Mouse (Mus musculus): Measurements from ENCODE around the gene Psma5. TPM values are rescaled to one million over a fixed set of nuclear protein-coding genes. Genes with fewer than 3 reads are reported as not detected.

The Psma5 gene
- polyA plus RNA-seq, 1 experiment from 2014 or later, result 327 TPM

GRCm38 (mm10) chr3:108313138-108313537 is 56.4 kb downstream of the Psma5 start:
- no peak overlapping the region for H3K4me3 ChIP-seq (ENCODE audit: low read length)
- H3K27me3 ChIP-seq (ENCODE audit: control insufficient read depth, insufficient read depth, low read length), result no peaks in the 10 kb centered on the region
- no peak overlapping the region for H3K9ac ChIP-seq (ENCODE audit: low read depth, low read length)
- 92% methylated on average over 4 of the region's 4 CpGs for WGBS
- no peaks in the 10 kb centered on the region for H3K9me3 ChIP-seq (ENCODE audit: control insufficient read depth, low read length)
- no peak overlapping the region for H3K4me2 ChIP-seq (replicated peaks; ENCODE audit: low read depth, low read length)
- H3K4me1 ChIP-seq (ENCODE audit: control insufficient read depth, insufficient read depth, low read length), result no peaks in the 10 kb centered on the region
- 0 out of 2 replicates have a peak, but pooled peaks cover 4% of the 10 kb centered on the region for H3K36me3 ChIP-seq (ENCODE audit: control insufficient read depth, insufficient read depth, low read length)
- ATAC-seq (ENCODE audit: low FRiP score, low TSS enrichment), result no peak
- no peak overlapping the region for H3K27ac ChIP-seq (ENCODE audit: low read depth, low read length)

- Histone ChIP-seq H3K4me3 (ENCODE audit: low read length) (no peak overlapping the region), H3K9ac (ENCODE audit: low read depth, low read length) (no peak overlapping the region), H3K9me3 (ENCODE audit: control insufficient read depth, low read length) (no peaks in the 10 kb centered on the region), H3K36me3 (ENCODE audit: control insufficient read depth, insufficient read depth, low read length) (0 out of 2 replicates have a peak, but pooled peaks cover 4% of the 10 kb centered on the region), H3K4me2 (replicated peaks; ENCODE audit: low read depth, low read length) (no peak overlapping the region), H3K27me3 (ENCODE audit: control insufficient read depth, insufficient read depth, low read length) (no peaks in the 10 kb centered on the region), H3K27ac (ENCODE audit: low read depth, low read length) (no peak overlapping the region), H3K4me1 (ENCODE audit: control insufficient read depth, insufficient read depth, low read length) (no peaks in the 10 kb centered on the region)
- ATAC-seq (ENCODE audit: low FRiP score, low TSS enrichment), result no peak
- WGBS, result 55% methylated on average over 8 of the region's 8 CpGs
These were observed 57.4 kb downstream of the Psma5 start for GRCm38 (mm10) chr3:108314038-108314675.

GRCm38 (mm10) chr3:108318517-108318916 is 61.8 kb downstream of the Psma5 start:
- Histone ChIP-seq H3K9ac (ENCODE audit: low read depth, low read length) (no peak overlapping the region), H3K4me2 (replicated peaks; ENCODE audit: low read depth, low read length) (no peak overlapping the region), H3K36me3 (ENCODE audit: control insufficient read depth, insufficient read depth, low read length) (no peaks in the 10 kb centered on the region), H3K4me1 (ENCODE audit: control insufficient read depth, insufficient read depth, low read length) (no peaks in the 10 kb centered on the region), H3K27ac (ENCODE audit: low read depth, low read length) (no peak overlapping the region), H3K9me3 (ENCODE audit: control insufficient read depth, low read length) (no peaks in the 10 kb centered on the region), H3K4me3 (ENCODE audit: low read length) (no peak overlapping the region), H3K27me3 (ENCODE audit: control insufficient read depth, insufficient read depth, low read length) (no peaks in the 10 kb centered on the region)
- 72% methylated on average over 2 of the region's 2 CpGs for whole genome bisulfite sequencing
- ATAC-seq (ENCODE audit: low FRiP score, low TSS enrichment), result no peak

- WGBS, result 79% methylated on average over 4 of the region's 4 CpGs
- no peak overlapping the region for H3K9ac ChIP-seq (ENCODE audit: low read depth, low read length)
- no peaks in the 10 kb centered on the region for H3K9me3 ChIP-seq (ENCODE audit: control insufficient read depth, low read length)
- no peak overlapping the region for H3K27ac ChIP-seq (ENCODE audit: low read depth, low read length)
- ATAC-seq (ENCODE audit: low FRiP score, low TSS enrichment), result no peak
- H3K36me3 ChIP-seq (ENCODE audit: control insufficient read depth, insufficient read depth, low read length), result peaks cover 6% of the 10 kb centered on the region; the same call in 1 of the 2 replicates
- H3K4me3 ChIP-seq (ENCODE audit: low read length), result no peak overlapping the region
- H3K4me1 ChIP-seq (ENCODE audit: control insufficient read depth, insufficient read depth, low read length), result no peaks in the 10 kb centered on the region
- no peak overlapping the region for H3K4me2 ChIP-seq (replicated peaks; ENCODE audit: low read depth, low read length)
- H3K27me3 ChIP-seq (ENCODE audit: control insufficient read depth, insufficient read depth, low read length), result no peaks in the 10 kb centered on the region
These were observed 64.9 kb downstream of the Psma5 start for GRCm38 (mm10) chr3:108321671-108322070.

GRCm38 (mm10) chr3:108322136-108322535 is 65.4 kb downstream of the Psma5 start:
- no peak for ATAC-seq (ENCODE audit: low FRiP score, low TSS enrichment)

GRCm38 (mm10) chr3:108322962-108323361 is 66.2 kb downstream of the Psma5 start:
- no peaks in the 10 kb centered on the region for H3K4me1 ChIP-seq (ENCODE audit: control insufficient read depth, insufficient read depth, low read length)
- no peaks in the 10 kb centered on the region for H3K9me3 ChIP-seq (ENCODE audit: control insufficient read depth, low read length)
- 79% methylated on average over 3 of the region's 3 CpGs for WGBS
- no peak overlapping the region for H3K9ac ChIP-seq (ENCODE audit: low read depth, low read length)
- H3K4me2 ChIP-seq (replicated peaks; ENCODE audit: low read depth, low read length), result no peak overlapping the region
- no peak for ATAC-seq (ENCODE audit: low FRiP score, low TSS enrichment)
- peaks cover 12% of the 10 kb centered on the region; the same call in 1 of the 2 replicates for H3K36me3 ChIP-seq (ENCODE audit: control insufficient read depth, insufficient read depth, low read length)
- H3K4me3 ChIP-seq (ENCODE audit: low read length), result no peak overlapping the region
- no peaks in the 10 kb centered on the region for H3K27me3 ChIP-seq (ENCODE audit: control insufficient read depth, insufficient read depth, low read length)
- no peak overlapping the region for H3K27ac ChIP-seq (ENCODE audit: low read depth, low read length)

More at GRCm38 (mm10) chr3:108322136-108322535, 65.4 kb downstream of the Psma5 start:
- no peak overlapping the region for H3K4me2 ChIP-seq (replicated peaks; ENCODE audit: low read depth, low read length)
- peaks cover 6% of the 10 kb centered on the region; the same call in 1 of the 2 replicates for H3K36me3 ChIP-seq (ENCODE audit: control insufficient read depth, insufficient read depth, low read length)
- H3K27me3 ChIP-seq (ENCODE audit: control insufficient read depth, insufficient read depth, low read length), result no peaks in the 10 kb centered on the region
- no peak overlapping the region for H3K27ac ChIP-seq (ENCODE audit: low read depth, low read length)
- WGBS, result 87% methylated on average over 4 of the region's 4 CpGs
- no peak overlapping the region for H3K4me3 ChIP-seq (ENCODE audit: low read length)
- H3K9ac ChIP-seq (ENCODE audit: low read depth, low read length), result no peak overlapping the region
- no peaks in the 10 kb centered on the region for H3K9me3 ChIP-seq (ENCODE audit: control insufficient read depth, low read length)
- H3K4me1 ChIP-seq (ENCODE audit: control insufficient read depth, insufficient read depth, low read length), result no peaks in the 10 kb centered on the region

GRCm38 (mm10) chr3:108324837-108325236 is 68.1 kb downstream of the Psma5 start:
- H3K27ac ChIP-seq (ENCODE audit: low read depth, low read length), result no peak overlapping the region
- no peak overlapping the region for H3K9ac ChIP-seq (ENCODE audit: low read depth, low read length)
- H3K9me3 ChIP-seq (ENCODE audit: control insufficient read depth, low read length), result no peaks in the 10 kb centered on the region
- H3K36me3 ChIP-seq (ENCODE audit: control insufficient read depth, insufficient read depth, low read length), result peaks cover 12% of the 10 kb centered on the region; the same call in 1 of the 2 replicates
- no peaks in the 10 kb centered on the region for H3K27me3 ChIP-seq (ENCODE audit: control insufficient read depth, insufficient read depth, low read length)
- H3K4me3 ChIP-seq (ENCODE audit: low read length), result no peak overlapping the region
- H3K4me2 ChIP-seq (replicated peaks; ENCODE audit: low read depth, low read length), result no peak overlapping the region
- H3K4me1 ChIP-seq (ENCODE audit: control insufficient read depth, insufficient read depth, low read length), result no peaks in the 10 kb centered on the region
- ATAC-seq (ENCODE audit: low FRiP score, low TSS enrichment), result no peak
- WGBS, result 85% methylated on average over 4 of the region's 4 CpGs

- H3K27me3 ChIP-seq (ENCODE audit: control insufficient read depth, insufficient read depth, low read length), result no peaks in the 10 kb centered on the region
- no peaks in the 10 kb centered on the region for H3K4me1 ChIP-seq (ENCODE audit: control insufficient read depth, insufficient read depth, low read length)
- no peak overlapping the region for H3K27ac ChIP-seq (ENCODE audit: low read depth, low read length)
- peaks cover 12% of the 10 kb centered on the region; the same call in 1 of the 2 replicates for H3K36me3 ChIP-seq (ENCODE audit: control insufficient read depth, insufficient read depth, low read length)
- no peaks in the 10 kb centered on the region for H3K9me3 ChIP-seq (ENCODE audit: control insufficient read depth, low read length)
- H3K4me3 ChIP-seq (ENCODE audit: low read length), result no peak overlapping the region
- 88% methylated on average over 9 of the region's 9 CpGs for WGBS
- no peak for ATAC-seq (ENCODE audit: low FRiP score, low TSS enrichment)
- H3K9ac ChIP-seq (ENCODE audit: low read depth, low read length), result no peak overlapping the region
- no peak overlapping the region for H3K4me2 ChIP-seq (replicated peaks; ENCODE audit: low read depth, low read length)
These were observed 68.8 kb downstream of the Psma5 start for GRCm38 (mm10) chr3:108325521-108325920.

- Histone ChIP-seq H3K27ac (ENCODE audit: low read depth, low read length) (no peak overlapping the region), H3K4me2 (replicated peaks; ENCODE audit: low read depth, low read length) (no peak overlapping the region), H3K4me1 (ENCODE audit: control insufficient read depth, insufficient read depth, low read length) (no peaks in the 10 kb centered on the region), H3K36me3 (ENCODE audit: control insufficient read depth, insufficient read depth, low read length) (peaks cover 12% of the 10 kb centered on the region; the same call in 1 of the 2 replicates), H3K4me3 (ENCODE audit: low read length) (no peak overlapping the region), H3K9me3 (ENCODE audit: control insufficient read depth, low read length) (no peaks in the 10 kb centered on the region), H3K27me3 (ENCODE audit: control insufficient read depth, insufficient read depth, low read length) (no peaks in the 10 kb centered on the region), H3K9ac (ENCODE audit: low read depth, low read length) (no peak overlapping the region)
- 88% methylated on average over 8 of the region's 8 CpGs for WGBS
- ATAC-seq (ENCODE audit: low FRiP score, low TSS enrichment), result no peak
These were observed 70.5 kb downstream of the Psma5 start for GRCm38 (mm10) chr3:108327275-108327674.
